Mouse (Mus musculus) liver, postnatal 0 days (tissue): ENCODE measurements around the gene 9530002B09Rik. TPM values are rescaled to one million over a fixed set of nuclear protein-coding genes. Genes with fewer than 3 reads are reported as not detected.

ENCODE experiments used
- ATAC-seq: fragments of 200-750 bp; cut with Nextera tagmentation; 2 replicates; pipeline ENCODE4 v1.8.0; 2017; ENCODE audit warnings: mild to moderate bottlenecking, moderate library complexity
- DNase-seq: peaks from one replicate; pipeline ENCODE4 v3.0.0-alpha.2; 2016
- H3K27ac ChIP-seq: fragments of 300-500 bp; sonication (generic); 2 replicates; pipeline ENCODE4 v1.5.1; 2014; ENCODE audit warnings: antibody characterized with exemption, moderate library complexity, mild to moderate bottlenecking, low read depth
- H3K27me3 ChIP-seq: fragments of 300-500 bp; sonication (generic); 2 replicates; pipeline ENCODE4 v1.6.1; 2014; ENCODE audit warnings: low read length, control low read depth, mixed read lengths; ENCODE audit not compliant: insufficient read depth
- H3K36me3 ChIP-seq: fragments of 300-500 bp; sonication (generic); replicated peaks from 2 replicates; pipeline ENCODE4 v1.6.1; 2014; ENCODE audit warnings: mild to moderate bottlenecking, control low read depth, low read length, moderate library complexity, mixed read lengths; ENCODE audit not compliant: insufficient read depth
- H3K4me1 ChIP-seq: fragments of 300-500 bp; sonication (generic); 2 replicates; pipeline ENCODE4 v1.6.1; 2014; ENCODE audit warnings: antibody characterized with exemption, mild to moderate bottlenecking, control low read depth; ENCODE audit not compliant: insufficient read depth
- H3K4me2 ChIP-seq: fragments of 300-500 bp; sonication (generic); 2 replicates; pipeline ENCODE4 v1.6.1; 2014; ENCODE audit warnings: low read depth, mild to moderate bottlenecking, low read length, moderate library complexity, mixed read lengths
- H3K4me3 ChIP-seq: fragments of 300-500 bp; sonication (generic); 2 replicates; pipeline ENCODE4 v1.5.1; 2014; ENCODE audit warnings: low read depth, low read length
- H3K9ac ChIP-seq: fragments of 300-500 bp; sonication (generic); replicated peaks from 2 replicates; pipeline ENCODE4 v1.6.1; 2014; ENCODE audit warnings: mild to moderate bottlenecking, moderate library complexity
- H3K9me3 ChIP-seq: fragments of 300-500 bp; sonication (generic); 2 replicates; pipeline ENCODE4 v1.6.1; 2016; ENCODE audit warnings: mild to moderate bottlenecking, control low read depth, low read length, mixed read lengths
- CTCF ChIP-seq: sonication (generic); IDR thresholded peaks from 2 replicates; pipeline ENCODE4 v1.5.1; 2016; ENCODE audit warnings: antibody characterized with exemption, low read depth
- EP300 ChIP-seq: IDR thresholded peaks from 2 replicates; pipeline ENCODE4 v1.6.1; 2016; ENCODE audit warnings: antibody characterized with exemption, low read depth, mild to moderate bottlenecking
- polyA plus RNA-seq: library from polyadenylated mRNA; unstranded; fragments of >200 nt; fragmentation: Nextera tagmentation; extraction: Ambion mirVana; gene quantifications from 2 replicates; pipeline ENCODE4 v1.2.1, GENCODE M21; 2015

Gene 9530002B09Rik
- not detected in 2 replicates for polyA plus RNA-seq

- no peak within 1 kb of the TSS for H3K4me2 ChIP-seq
- H3K9ac ChIP-seq, result no peak within 1 kb of the TSS
- TF ChIP-seq EP300 (no peak), CTCF (no peak)
- no peak for DNase-seq
- H3K36me3 ChIP-seq, result no peaks in the 10 kb centered on the region
- no peak for ATAC-seq
- H3K4me1 ChIP-seq, result no peaks in the 10 kb centered on the region
- no peaks in the 10 kb centered on the region for H3K27me3 ChIP-seq
- H3K27ac ChIP-seq, result no peak within 1 kb of the TSS
- no peaks in the 10 kb centered on the region for H3K9me3 ChIP-seq
- no peak within 1 kb of the TSS for H3K4me3 ChIP-seq
Observed at GRCm38 (mm10) chr4:122688975-122689374, at the start of gene 9530002B09Rik. 9530002B09Rik (plus strand) TSS chr4:122689275.

Other genes with a start within 250 kb of the 9530002B09Rik start
- gene Ppt1, start 147.0 kb downstream of the 9530002B09Rik start, polyA plus RNA-seq, result 18.6 and 20.3 TPM in 2 replicates
- gene Cap1, start 196.8 kb downstream of the 9530002B09Rik start, polyA plus RNA-seq, result 22.3 and 28.4 TPM in 2 replicates